18 mouse cellular contexts compared by ENCODE assay signal in the genomic region with DNA sequence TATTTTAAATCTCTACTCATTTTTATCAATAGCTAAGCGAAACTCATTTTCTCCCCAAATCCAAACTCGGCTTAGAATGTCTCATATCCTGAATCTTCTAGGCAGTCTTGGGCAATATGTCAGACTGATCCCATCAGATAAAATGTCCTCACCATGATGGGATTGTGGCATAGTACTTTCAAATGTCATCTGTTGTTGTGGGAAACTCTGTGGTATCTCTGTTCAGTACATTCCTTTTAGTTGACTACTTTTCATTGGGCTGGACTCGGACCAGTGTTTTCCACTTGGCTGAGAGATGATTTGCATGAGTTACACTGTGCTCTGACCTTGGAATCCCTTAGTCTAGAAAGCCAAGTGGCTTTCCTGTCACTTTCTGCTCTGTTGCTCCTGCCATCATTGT.
A peak's percentile ranks its signal among the peaks of the same experiment; 100 is the strongest.
DNase-seq lines count a peak whose midpoint lies in the region; ATAC-seq and TF ChIP-seq lines count a peak whose summit lies in the region.
"Had no signal": no experiment of that assay in that cellular context is flagged by ENCODE, and none has a peak within 500 bp of the region (broad histone marks: within the 10 kb centered on the region; RNA-seq: fewer than 3 reads in every experiment).

No protein-coding gene starts in this region.

- no peak for TF ChIP-seq CTCF in Patski (IDR thresholded peaks at IDR 0.05)

- no peaks in the 10 kb centered on the region for H3K9me3 ChIP-seq in forebrain, embryonic 15.5 days
- H3K9me3 ChIP-seq: embryonic facial prominence, embryonic 12.5 days; forebrain, embryonic 12.5 days; hindbrain, embryonic 13.5 days; neural tube, embryonic 12.5 days had no signal

- CTCF ChIA-PET in Patski (lab: Charles Lee): no interaction called here

- POLR2A ChIA-PET in Patski (lab: Charles Lee): no interaction called here

- H3K27ac ChIP-seq in forebrain, embryonic 15.5 days (replicated peaks): no peak overlapping the region
- H3K27ac ChIP-seq: embryonic facial prominence, embryonic 12.5 days; forebrain, embryonic 12.5 days; hindbrain, embryonic 13.5 days; macrophage; neural tube, embryonic 12.5 days had no signal

- H3K4me3 ChIP-seq in forebrain, embryonic 15.5 days: no peak overlapping the region
- H3K4me3 ChIP-seq: embryonic facial prominence, embryonic 12.5 days; forebrain, embryonic 12.5 days; hindbrain, embryonic 13.5 days; neural tube, embryonic 12.5 days had no signal

- H3K9ac ChIP-seq in forebrain, embryonic 15.5 days (replicated peaks): no peak overlapping the region
- H3K9ac ChIP-seq: embryonic facial prominence, embryonic 12.5 days; forebrain, embryonic 12.5 days; hindbrain, embryonic 13.5 days; neural tube, embryonic 12.5 days had no signal

- ATAC-seq in Patski: peak; percentile 98
- no peak for ATAC-seq in forebrain, embryonic 15.5 days (replicated peaks)

- peak; percentile 50 for DNase-seq in adrenal gland, adult 2 months
- no peak for DNase-seq in adrenal gland, adult 18-20 months (ENCODE audit: low spot score in 2 of 2)
- DNase-seq in kidney, adult 18-20 months: peak; percentile 32
- no peak for DNase-seq in kidney, postnatal 10 days
- DNase-seq in Patski (ENCODE audit: low read depth, low spot score): peak; percentile 64
- DNase-seq in kidney, postnatal 36 days: peak; percentile 57 to 62
- no peak for DNase-seq in ovary, postnatal 14 days (ENCODE audit: low spot score)
- DNase-seq: cerebellum, postnatal 14 days; gastrocnemius, postnatal 14 days; midbrain, embryonic 14.5 days; retina, postnatal 1 day had no signal

- in situ Hi-C loops in Patski (cut with MboI; ENCODE audit: low pct_unique_long_range_greater_than_20kb): loop anchor here (10.0 kb wide), 1 partner anchor 370 kb away; no protein-coding TSS in a partner anchor

- H3K36me3 ChIP-seq in forebrain, embryonic 15.5 days: no peaks in the 10 kb centered on the region
- H3K36me3 ChIP-seq: embryonic facial prominence, embryonic 12.5 days; forebrain, embryonic 12.5 days; hindbrain, embryonic 13.5 days; neural tube, embryonic 12.5 days had no signal

- H3K4me2 ChIP-seq in forebrain, embryonic 15.5 days (replicated peaks): no peak overlapping the region
- H3K4me2 ChIP-seq: embryonic facial prominence, embryonic 12.5 days; forebrain, embryonic 12.5 days; hindbrain, embryonic 13.5 days; liver, embryonic 11.5 days; neural tube, embryonic 12.5 days had no signal

- 95% methylated on average over 3 of the region's 3 CpGs for WGBS in forebrain, embryonic 15.5 days

- H3K27me3 ChIP-seq in Patski: no peaks in the 10 kb centered on the region
- H3K27me3 ChIP-seq in forebrain, embryonic 15.5 days: no peaks in the 10 kb centered on the region
- H3K27me3 ChIP-seq: embryonic facial prominence, embryonic 12.5 days; forebrain, embryonic 12.5 days; hindbrain, embryonic 13.5 days; neural tube, embryonic 12.5 days had no signal

- H3K4me1 ChIP-seq in forebrain, embryonic 15.5 days: no peaks in the 10 kb centered on the region
- H3K4me1 ChIP-seq: embryonic facial prominence, embryonic 12.5 days; forebrain, embryonic 12.5 days; hindbrain, embryonic 13.5 days; neural tube, embryonic 12.5 days had no signal

Comparison
In these comparisons a context has a peak if more than half of its experiments do, and no peak if none do; other contexts are left out.
1. DNase-seq: peak in adrenal gland, adult 2 months (single experiment), kidney, adult 18-20 months (single experiment), Patski (single experiment) and kidney, postnatal 36 days (2 of 2); none in adrenal gland, adult 18-20 months (0 of 2), kidney, postnatal 10 days (single experiment) and ovary, postnatal 14 days (single experiment).